Mouse (Mus musculus) gastrocnemius, postnatal 36 days (tissue): ENCODE measurements at regions not wholly inside any gene's neighbourhood (a gene's known extent, or its start where the extent isn't known, plus 50 kb on each side); places are given as distances from the start of the nearest gene placed in this dataset.

Source experiments
- DNase-seq, 2 experiments: peaks; one replicate each; pipeline ENCODE4 v3.0.0; 2022
- intact Hi-C: fragments of 180-260 bp; cut with DNase I; formaldehyde crosslinking; loops from one replicate; pipeline ENCODE4 v1.15.1; 2025

GRCm38 (mm10) chr10:111854254-111854653, 118.2 kb upstream of the Krr1 start:
- intact Hi-C loops, result no loop called here
- no peak for DNase-seq

GRCm38 (mm10) chr10:111855496-111855895, 117.0 kb upstream of the Krr1 start:
- intact Hi-C loops, result no loop called here
- DNase-seq, result no peak

GRCm38 (mm10) chr10:111858403-111858802, 114.1 kb upstream of the Krr1 start:
- intact Hi-C loops, result no loop called here
- DNase-seq, result no peak

- no peak for DNase-seq
- intact Hi-C loops, result no loop called here
These were observed 107.1 kb upstream of the Krr1 start for GRCm38 (mm10) chr10:111865286-111865830.

- DNase-seq, result no peak
- intact Hi-C loops, result no loop called here
These were observed 105.4 kb upstream of the Krr1 start for GRCm38 (mm10) chr10:111867102-111867501.

- intact Hi-C loops, result no loop called here
- DNase-seq, result no peak
These were observed 104.9 kb upstream of the Krr1 start for GRCm38 (mm10) chr10:111867538-111867937.

- no peak for DNase-seq
- intact Hi-C loops, result no loop called here
These were observed 92.1 kb upstream of the Krr1 start for GRCm38 (mm10) chr10:111880354-111880753.

GRCm38 (mm10) chr10:111881339-111882211, 90.9 kb upstream of the Krr1 start:
- DNase-seq, result no peak
- intact Hi-C loops, result no loop called here

- DNase-seq, result no peak
- intact Hi-C loops, result no loop called here
These were observed 89.9 kb upstream of the Krr1 start for GRCm38 (mm10) chr10:111882521-111882920.

- intact Hi-C loops, result no loop called here
- DNase-seq, result no peak
These were observed 87.8 kb upstream of the Krr1 start for GRCm38 (mm10) chr10:111884701-111885100.

GRCm38 (mm10) chr10:111889111-111889510, 83.4 kb upstream of the Krr1 start:
- intact Hi-C loops, result no loop called here
- no peak for DNase-seq

- no peak for DNase-seq
- intact Hi-C loops, result no loop called here
These were observed 79.0 kb upstream of the Krr1 start for GRCm38 (mm10) chr10:111893489-111893888.

GRCm38 (mm10) chr10:111893941-111894340, 78.5 kb upstream of the Krr1 start:
- DNase-seq, result peak; percentile 23 to 53
- intact Hi-C loops, result no loop called here

GRCm38 (mm10) chr10:111897361-111897760, 75.1 kb upstream of the Krr1 start:
- intact Hi-C loops, result no loop called here
- DNase-seq, result no peak

- intact Hi-C loops, result no loop called here
- no peak for DNase-seq
These were observed 71.4 kb upstream of the Krr1 start for GRCm38 (mm10) chr10:111900723-111901716.

GRCm38 (mm10) chr10:111903956-111904355, 68.5 kb upstream of the Krr1 start:
- DNase-seq, result no peak
- intact Hi-C loops, result no loop called here

GRCm38 (mm10) chr10:111907836-111908235, 64.6 kb upstream of the Krr1 start:
- no peak for DNase-seq
- intact Hi-C loops, result no loop called here

- DNase-seq, result no peak
- intact Hi-C loops, result no loop called here
These were observed 59.9 kb upstream of the Krr1 start for GRCm38 (mm10) chr10:111912561-111912960.

GRCm38 (mm10) chr10:111913066-111913785, 59.2 kb upstream of the Krr1 start:
- no peak for DNase-seq
- intact Hi-C loops, result no loop called here

GRCm38 (mm10) chr10:111914231-111914630, 58.2 kb upstream of the Krr1 start:
- intact Hi-C loops, result no loop called here
- DNase-seq, result no peak
